Mouse (Mus musculus) megakaryocyte progenitor cell, adult 5-6 weeks (primary cell): ENCODE measurements at regions not wholly inside any gene's neighbourhood (a gene's known extent, or its start where the extent isn't known, plus 50 kb on each side); places are given as distances from the start of the nearest gene placed in this dataset.

Experiments
- ATAC-seq: replicated peaks from 2 replicates; pipeline ENCODE4 v1.8.0; 2016; ENCODE audit warnings: mild to moderate bottlenecking, moderate TSS enrichment, inconsistent platforms; ENCODE audit not compliant: poor library complexity

GRCm38 (mm10) chr15:57644331-57644953 is 167.0 kb upstream of the Slc22a22 start:
- peak; percentile 76 for ATAC-seq

DNA sequence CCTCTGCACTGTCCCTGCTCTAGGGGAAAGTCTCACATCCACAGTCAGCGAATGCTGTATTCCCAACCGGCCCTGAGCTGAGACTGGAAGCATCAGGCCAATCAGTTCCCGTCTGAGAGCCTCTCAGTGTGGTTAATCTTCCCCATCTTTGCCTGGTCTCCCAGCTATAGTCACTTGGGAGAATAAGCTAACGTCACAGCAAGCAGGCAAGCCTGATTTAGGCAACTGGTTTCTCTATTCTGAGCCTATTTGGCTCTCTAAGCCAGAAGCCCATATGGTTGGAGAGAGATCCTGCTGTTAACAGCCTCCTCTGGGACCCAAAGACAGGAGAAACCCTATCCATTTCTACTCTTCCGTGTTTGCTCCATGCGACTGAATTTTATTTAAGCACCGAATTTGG is 161.7 kb upstream of the Slc22a22 start:
- ATAC-seq, result no peak

DNA sequence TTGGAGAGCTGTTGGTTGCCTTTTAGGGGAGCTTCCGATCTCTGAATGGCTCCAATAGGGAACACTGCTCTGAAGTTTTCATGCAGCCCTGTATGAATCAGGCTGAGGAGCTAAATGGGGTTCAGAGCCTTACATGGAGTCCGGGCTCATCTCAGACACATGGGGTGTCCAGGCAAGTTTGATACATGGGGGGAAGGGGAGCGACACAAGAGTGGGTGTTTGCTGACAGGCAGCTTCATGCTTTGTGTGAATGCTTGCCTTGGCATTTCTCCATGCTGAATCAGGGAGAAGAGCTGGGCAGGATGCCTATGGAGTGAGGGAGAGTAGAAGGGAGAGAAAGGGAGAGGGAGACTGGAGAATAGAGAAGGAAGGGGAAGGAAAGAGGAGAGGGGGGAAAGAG is 155.6 kb upstream of the Slc22a22 start:
- ATAC-seq, result no peak

DNA sequence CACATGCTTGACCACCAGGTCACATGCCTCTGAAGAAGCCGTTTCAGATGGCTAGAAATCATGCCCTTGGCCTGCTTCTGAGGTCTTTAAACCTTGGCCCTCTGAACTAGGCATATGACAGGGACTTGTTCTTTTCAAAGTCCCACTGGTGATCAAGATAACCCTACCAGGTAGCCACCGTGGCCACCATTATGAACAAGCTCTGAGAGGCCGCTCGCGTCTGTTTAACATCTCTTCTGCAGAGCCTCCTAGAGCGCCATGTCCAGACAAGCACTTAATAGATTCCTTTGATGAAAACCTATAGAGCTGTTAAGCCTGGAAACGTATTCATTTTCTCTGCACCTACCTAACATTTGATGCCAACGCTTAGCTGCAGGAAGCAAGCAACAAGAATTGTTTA is 155.1 kb upstream of the Slc22a22 start:
- no peak for ATAC-seq

DNA sequence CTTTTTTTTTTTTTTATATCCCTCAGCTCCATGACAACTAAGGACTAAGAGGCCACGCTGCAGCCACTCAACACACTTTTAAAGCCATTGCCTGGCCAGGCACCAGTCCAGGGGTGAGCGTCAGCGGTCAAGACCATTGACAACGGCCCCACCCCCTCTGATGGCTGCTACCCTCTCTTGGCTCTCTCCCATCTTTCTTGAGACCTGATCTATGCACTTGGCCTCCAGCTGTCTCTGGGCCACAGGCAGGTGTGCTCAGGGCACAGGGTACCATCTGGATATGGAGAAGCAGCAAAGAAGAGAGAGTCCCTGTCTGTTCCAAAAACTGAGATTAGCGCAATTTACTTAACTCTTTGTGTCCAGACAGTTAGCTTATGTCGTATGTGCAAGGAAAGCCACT is 141.0 kb upstream of the Slc22a22 start:
- ATAC-seq, result no peak

DNA sequence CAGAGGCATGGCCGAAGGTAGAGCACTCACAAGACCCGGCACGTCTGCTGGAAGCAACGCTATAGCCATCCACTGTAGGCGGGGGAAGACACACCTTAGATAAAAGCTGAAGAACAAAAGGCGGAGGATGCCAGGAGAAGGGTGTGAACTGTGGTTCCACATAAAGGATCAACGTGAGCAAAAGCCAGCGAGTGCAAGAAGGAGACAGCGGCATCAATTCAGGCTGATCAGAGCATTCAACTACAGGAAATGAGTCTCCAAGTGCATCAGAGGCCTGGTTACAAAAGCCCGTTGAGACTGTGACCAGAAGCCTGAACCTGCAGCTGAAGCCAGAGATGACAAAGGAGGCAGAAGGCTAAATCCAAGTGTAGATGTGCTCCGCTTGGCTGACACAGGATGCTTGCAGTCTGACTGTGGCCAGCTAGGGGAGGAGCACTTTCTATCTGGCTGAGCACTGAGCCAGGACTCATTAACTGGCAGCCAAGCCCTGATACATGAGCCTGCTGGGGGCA is 139.5 kb upstream of the Slc22a22 start:
- ATAC-seq, result no peak

- ATAC-seq, result no peak
Observed at GRCm38 (mm10) chr15:57610006-57610405, 132.6 kb upstream of the Slc22a22 start.

DNA sequence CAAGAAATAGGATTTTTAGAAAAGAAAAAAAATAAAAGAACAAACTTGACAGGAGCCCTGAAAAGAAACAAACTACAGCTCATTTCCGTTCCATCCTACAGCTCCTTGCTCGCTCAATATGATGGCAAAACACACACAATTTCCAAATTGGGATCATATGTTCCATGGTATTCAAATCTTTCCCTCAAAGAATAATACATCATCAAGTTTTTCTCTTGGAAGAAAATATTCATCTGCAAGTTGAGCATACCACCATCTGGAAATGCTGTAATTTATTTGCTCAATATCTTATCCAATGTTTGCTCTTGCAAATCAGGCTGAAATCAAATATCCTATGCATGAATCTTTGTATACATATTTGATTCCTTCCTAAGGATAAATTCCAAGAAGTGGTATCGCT is 131.1 kb upstream of the Slc22a22 start:
- no peak for ATAC-seq

DNA sequence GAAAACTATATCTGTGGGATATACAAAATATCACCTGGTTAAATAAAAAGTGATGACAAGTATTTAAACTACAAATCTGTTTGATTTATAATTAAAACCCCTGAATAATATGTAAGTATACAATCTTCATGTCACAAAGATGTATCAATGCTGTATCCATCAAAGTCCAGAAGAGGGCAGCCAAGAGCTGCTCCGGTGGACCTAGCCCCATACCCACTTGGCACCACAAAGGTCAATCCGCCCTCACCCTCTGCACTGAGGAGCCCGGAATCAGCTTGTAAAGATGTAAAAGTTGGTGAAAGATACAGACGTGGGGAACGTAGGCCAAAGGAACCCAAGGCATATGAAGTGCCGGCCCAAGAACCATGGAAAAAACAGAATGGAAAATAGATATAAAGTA is 123.1 kb upstream of the Slc22a22 start:
- ATAC-seq, result peak; percentile 94

DNA sequence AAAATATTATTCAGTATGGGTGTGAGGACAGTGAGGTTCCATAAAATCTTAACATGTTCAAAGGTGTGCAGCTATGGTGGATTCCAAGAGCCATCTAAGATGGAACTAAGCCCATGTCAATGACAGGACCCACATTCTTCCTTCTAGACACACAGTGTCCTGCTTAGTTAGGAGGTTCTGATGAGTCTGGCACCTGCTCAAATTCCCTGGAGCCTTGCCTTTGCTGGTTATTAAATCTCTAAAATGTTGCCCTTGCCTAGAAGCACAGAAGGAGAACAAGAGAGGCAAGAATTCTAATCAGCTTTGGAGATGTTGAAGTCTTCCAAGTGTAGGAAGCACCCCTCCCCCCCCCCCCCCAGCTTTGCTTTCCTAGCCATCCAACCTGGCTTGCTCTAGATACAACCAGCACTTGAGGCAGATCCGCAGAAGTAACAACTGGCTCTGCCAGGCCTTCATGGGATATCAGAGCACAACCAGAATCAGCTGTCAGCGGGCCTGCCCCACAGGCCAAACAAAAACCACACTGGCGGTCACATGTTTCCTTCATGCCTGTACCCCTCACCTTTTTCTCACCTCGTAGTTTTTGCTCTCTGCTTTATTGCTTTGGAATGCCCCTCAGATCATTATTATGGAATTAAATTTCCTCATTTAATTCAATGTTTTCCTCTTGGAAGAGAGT is 116.0 kb upstream of the Slc22a22 start:
- ATAC-seq, result no peak

DNA sequence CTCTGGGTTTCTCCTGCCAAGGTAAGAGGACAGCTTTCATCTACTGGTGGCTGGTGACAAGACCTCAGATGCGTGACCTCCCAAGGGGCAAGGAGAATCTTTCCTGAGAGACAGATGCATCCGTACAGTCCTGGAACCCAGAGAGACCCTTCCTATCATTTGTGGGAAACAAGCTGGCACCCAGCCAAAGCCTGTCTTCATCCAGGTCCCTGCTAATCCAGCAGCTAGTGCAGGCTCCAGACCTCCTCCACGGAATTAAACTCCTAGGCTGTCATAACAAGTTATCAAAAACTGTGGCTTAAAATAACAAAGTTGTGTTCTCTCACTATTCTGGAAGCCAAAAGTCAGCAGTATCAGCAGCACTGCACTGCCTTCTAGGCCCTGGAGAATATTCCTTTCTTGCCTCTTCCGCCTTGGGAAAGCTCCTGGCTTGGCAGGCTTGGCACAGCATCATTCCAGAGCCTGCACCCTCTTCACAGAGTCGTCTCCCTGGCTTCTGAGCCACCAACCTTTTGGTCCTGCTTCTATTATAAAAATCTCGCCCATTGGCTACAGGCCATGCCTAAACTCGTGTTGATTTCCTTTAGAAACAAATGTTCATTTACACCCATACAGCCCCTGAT is 113.3 kb upstream of the Slc22a22 start:
- no peak for ATAC-seq

- ATAC-seq, result no peak
Observed at GRCm38 (mm10) chr15:57589404-57590377, 112.3 kb upstream of the Slc22a22 start.

DNA sequence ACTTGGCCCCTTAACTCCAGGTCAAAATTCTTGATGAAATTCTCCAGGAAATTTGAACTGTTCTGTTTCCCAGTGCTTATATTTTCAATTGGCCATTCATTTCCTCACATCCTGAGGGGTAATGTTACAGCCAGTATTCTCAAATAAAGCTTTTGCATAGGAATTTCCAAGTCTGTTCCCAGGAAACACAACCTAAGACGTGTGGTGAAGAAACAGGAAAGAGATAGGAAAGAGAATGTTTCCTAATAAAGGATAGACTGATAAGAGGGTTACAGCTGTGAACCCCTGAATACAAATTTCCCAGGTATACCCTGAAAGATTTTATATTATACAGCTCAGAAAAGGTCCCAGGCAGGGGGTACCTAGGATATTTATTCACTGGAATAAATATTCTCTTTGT is 108.0 kb upstream of the Slc22a22 start:
- ATAC-seq, result no peak

DNA sequence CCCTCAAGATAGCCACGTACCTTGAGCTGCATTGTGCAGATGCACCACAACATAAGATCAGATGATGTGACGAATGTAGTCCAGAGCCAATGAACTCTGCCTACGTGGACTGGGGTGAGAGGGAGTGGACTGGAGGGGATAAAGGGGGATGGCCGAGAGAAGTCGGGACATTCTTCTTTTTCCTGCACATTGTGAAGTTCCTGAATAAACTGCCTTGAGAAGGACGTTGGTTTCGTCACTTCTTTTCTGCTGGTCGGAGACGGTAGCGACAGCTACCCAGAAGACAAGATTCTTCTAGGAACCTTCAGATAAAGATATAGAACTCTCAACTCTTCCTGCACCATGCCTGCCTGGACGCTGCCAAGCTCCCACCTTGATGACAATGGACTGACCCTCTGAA is 107.1 kb upstream of the Slc22a22 start:
- ATAC-seq, result no peak

DNA sequence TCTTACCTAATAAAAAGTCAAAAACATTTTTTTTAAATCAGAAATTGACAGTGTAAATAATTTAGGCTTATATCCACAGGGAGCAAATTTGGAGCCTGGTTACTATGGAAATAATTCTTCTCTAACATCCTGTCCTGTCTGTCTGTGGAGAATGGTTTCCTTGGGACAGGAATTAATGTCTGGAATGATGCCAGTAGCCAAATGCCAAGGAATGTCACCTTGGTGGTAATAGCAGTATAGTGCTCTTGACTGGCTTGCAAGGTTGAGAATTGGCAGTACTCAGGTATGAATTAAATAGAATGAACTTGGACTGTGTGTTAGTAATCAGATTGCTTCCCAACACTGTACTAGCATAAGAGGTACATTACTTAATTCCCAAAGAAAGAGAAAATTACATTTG is 103.8 kb upstream of the Slc22a22 start:
- no peak for ATAC-seq

DNA sequence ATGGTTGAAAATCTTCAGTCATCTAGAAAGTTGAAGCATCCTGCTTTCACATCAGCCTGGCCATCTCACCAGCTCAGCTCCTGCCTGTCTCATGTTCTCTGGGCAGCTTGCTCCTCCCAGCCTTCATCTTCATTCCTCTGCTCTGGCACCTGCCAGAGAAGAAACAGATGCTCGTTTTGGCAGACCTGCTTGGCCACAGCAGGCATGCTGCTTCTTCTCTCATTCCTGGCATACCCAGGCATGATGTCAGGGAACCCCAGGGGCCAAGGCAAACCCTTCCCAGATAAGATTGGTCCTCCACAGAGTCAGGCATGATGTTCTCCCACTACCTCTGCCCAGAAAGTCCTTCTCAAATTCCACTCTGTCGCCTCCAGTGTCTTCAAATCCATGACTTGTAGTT is 101.4 kb upstream of the Slc22a22 start:
- no peak for ATAC-seq

DNA sequence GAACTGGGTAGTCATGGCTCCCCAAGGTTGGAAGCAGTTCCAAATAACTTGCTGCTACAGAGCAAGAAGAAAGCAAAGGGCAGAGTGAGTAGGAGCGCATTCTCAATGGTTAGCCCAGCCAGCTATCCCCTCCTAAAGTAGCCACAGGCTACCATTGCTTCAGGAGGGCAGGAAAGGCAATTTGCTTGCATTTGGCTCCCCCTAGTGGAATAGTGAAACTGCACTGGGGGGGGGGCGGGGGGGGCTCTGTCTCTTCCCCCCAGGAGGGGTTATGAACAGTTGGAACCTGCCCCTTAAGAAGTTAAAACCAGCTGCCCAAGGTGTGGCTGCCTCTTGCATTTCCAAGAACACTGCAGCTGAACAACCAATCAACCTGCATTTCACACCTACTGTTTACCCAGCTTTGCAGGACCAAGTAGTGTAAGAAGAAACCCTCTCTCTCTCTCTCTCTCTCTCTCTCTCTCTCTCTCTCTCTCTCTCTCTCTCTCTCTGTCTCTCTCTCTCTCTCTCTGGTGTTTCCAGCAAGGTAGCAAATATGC is 96.7 kb upstream of the Slc22a22 start:
- ATAC-seq, result no peak

GRCm38 (mm10) chr15:57572460-57572859 is 95.0 kb upstream of the Slc22a22 start:
- no peak for ATAC-seq

GRCm38 (mm10) chr15:57568006-57568630 is 90.7 kb upstream of the Slc22a22 start:
- no peak for ATAC-seq

GRCm38 (mm10) chr15:57547154-57547553 is 69.7 kb upstream of the Slc22a22 start:
- ATAC-seq, result no peak
